Mouse (Mus musculus): ENCODE measurements around the gene Cyp4x1.

Cyp4x1 gene

GRCm38 (mm10) chr4:115056371-115056920, 77.6 kb downstream of the Cyp4x1 start, which contains the start of gene Tal1:
Gene Tal1, plus strand, starts transcription at chr4:115056426.
- DNase-seq = peak; percentile 97
